Mouse (Mus musculus) hindbrain, embryonic 14.5 days (tissue): ENCODE results near the gene Ndufs1. TPM values are rescaled to one million over a fixed set of nuclear protein-coding genes. Genes with fewer than 3 reads are reported as not detected.
"Not testable (repeated sequence)": the region's sequence is repeated elsewhere in the genome, so short reads cannot be mapped to it uniquely, and the experiment has no call there.

Source experiments
- ATAC-seq: fragments of 200-750 bp; cut with Nextera tagmentation; 2 replicates; pipeline ENCODE4 v1.8.0; 2017; ENCODE audit warnings: moderate number of reproducible peaks, mild to moderate bottlenecking, moderate TSS enrichment, moderate library complexity; ENCODE audit not compliant: low FRiP score
- DNase-seq: peaks from one replicate; pipeline ENCODE4 v3.0.0-alpha.2; 2015; ENCODE audit warnings: low spot score
- H3K27ac ChIP-seq: fragments of 300-500 bp; sonication (generic); 2 replicates; pipeline ENCODE4 v1.5.1; 2014; ENCODE audit warnings: mild to moderate bottlenecking, moderate library complexity
- H3K27me3 ChIP-seq: fragments of 300-500 bp; sonication (generic); 2 replicates; pipeline ENCODE4 v1.6.1; 2014; ENCODE audit warnings: mild to moderate bottlenecking, low read length, mixed read lengths; ENCODE audit not compliant: control insufficient read depth, insufficient read depth
- H3K36me3 ChIP-seq: fragments of 300-500 bp; sonication (generic); replicated peaks from 2 replicates; pipeline ENCODE4 v1.6.1; 2014; ENCODE audit not compliant: control insufficient read depth, insufficient read depth
- H3K4me1 ChIP-seq: fragments of 300-500 bp; sonication (generic); replicated peaks from 2 replicates; pipeline ENCODE4 v1.6.1; 2014; ENCODE audit warnings: antibody characterized with exemption, low read length, mixed read lengths; ENCODE audit not compliant: control insufficient read depth, insufficient read depth
- H3K4me2 ChIP-seq: fragments of 300-500 bp; sonication (generic); replicated peaks from 2 replicates; pipeline ENCODE4 v1.6.1; 2014; ENCODE audit warnings: mild to moderate bottlenecking, moderate library complexity
- H3K4me3 ChIP-seq: fragments of 300-500 bp; sonication (generic); replicated peaks from 2 replicates; pipeline ENCODE4 v1.5.1; 2014; ENCODE audit warnings: mild to moderate bottlenecking, low read length
- H3K9ac ChIP-seq: fragments of 300-500 bp; sonication (generic); 2 replicates; pipeline ENCODE4 v1.6.1; 2014
- H3K9me3 ChIP-seq: fragments of 300-500 bp; sonication (generic); 2 replicates; pipeline ENCODE4 v1.6.1; 2016; ENCODE audit warnings: low read length; ENCODE audit not compliant: control insufficient read depth
- WGBS: fragments of 180-500 bp; shearing (Covaris S2); extraction: QIAGEN DNeasy Blood & Tissue Kit; methylation state at CpG from one replicate; pipeline ENCODE4 v1.1.7; 2014; 5-methylcytosine and 5-hydroxymethylcytosine counted together
- polyA plus RNA-seq: library from polyadenylated mRNA; unstranded; fragments of >200 nt; fragmentation: Nextera tagmentation; extraction: Ambion mirVana; gene quantifications from 2 replicates; pipeline ENCODE4 v1.2.1, GENCODE M21; 2014

Ndufs1 gene
- polyA plus RNA-seq, 1 experiment from 2014 or later: 153 TPM

DNA sequence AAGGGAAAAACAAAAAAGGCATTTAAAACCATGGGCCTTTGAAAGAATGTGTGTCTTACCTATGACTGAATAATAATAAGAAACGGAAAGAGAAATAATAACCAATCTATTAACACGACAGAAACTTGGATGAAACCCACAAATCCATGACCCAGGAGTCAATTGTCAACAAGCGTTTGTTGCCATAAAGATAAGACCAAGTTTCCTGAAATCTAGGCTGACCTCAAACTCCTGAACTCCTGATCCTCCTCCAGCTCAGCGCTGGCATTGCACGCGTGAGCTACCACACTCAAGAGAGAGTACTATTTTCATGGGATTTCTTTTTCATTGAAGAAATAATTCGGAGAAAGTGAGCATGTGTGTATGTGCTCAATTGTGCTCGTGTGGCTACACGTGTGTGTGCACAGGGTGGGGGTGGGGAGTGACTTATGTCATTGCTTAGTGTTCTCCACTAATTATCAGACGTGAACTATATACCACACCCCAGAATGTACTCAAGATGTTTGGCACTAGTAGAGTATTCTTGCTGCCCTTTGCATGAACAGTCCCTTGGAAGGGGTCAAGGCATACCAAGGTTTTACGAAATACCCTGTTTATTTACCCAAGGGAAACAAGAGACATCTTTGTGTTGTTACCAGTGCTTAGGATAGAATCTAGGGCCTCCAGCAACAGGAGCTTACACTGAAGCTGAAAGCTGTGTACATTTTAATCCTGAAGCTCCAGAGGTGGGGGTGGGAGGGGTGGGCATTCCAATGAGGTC is 15.9 kb upstream of the Ndufs1 start:
- ATAC-seq: no peak
- no peak overlapping the region for H3K27ac ChIP-seq
- 92% methylated on average over 11 of the region's 11 CpGs for WGBS
- H3K4me2 ChIP-seq: no peak overlapping the region
- no peaks in the 10 kb centered on the region for H3K36me3 ChIP-seq
- no peaks in the 10 kb centered on the region for H3K27me3 ChIP-seq
- no peak overlapping the region for H3K9ac ChIP-seq
- H3K4me3 ChIP-seq: no peak overlapping the region
- no peaks in the 10 kb centered on the region for H3K9me3 ChIP-seq
- no peaks in the 10 kb centered on the region for H3K4me1 ChIP-seq
- DNase-seq: no peak

DNA sequence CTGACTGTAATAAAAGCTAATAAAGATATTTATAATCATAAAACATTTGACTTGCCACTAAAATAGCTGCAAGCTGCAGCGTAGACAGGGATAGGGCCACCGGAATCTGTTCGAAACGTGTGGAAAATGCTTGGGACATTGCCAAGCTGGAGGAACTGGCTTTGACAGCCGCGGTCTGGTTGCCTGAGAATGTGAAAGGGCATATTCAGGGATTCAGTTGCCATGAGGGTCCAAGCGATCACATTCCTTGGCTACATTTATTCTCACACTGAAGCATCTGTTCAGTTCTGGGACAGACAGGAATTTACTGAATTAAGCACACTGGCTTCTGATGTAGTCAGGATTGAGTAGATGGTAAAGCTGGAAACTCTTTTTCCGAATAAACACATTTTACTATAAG is 14.2 kb upstream of the Ndufs1 start:
- Histone ChIP-seq H3K9ac (no peak overlapping the region), H3K4me2 (no peak overlapping the region), H3K36me3 (no peaks in the 10 kb centered on the region), H3K4me1 (no peaks in the 10 kb centered on the region), H3K27ac (no peak overlapping the region), H3K4me3 (no peak overlapping the region), H3K27me3 (no peaks in the 10 kb centered on the region), H3K9me3 (no peaks in the 10 kb centered on the region)
- 68% methylated on average over 8 of the region's 8 CpGs for WGBS
- ATAC-seq (no peak), DNase-seq (no peak)

DNA sequence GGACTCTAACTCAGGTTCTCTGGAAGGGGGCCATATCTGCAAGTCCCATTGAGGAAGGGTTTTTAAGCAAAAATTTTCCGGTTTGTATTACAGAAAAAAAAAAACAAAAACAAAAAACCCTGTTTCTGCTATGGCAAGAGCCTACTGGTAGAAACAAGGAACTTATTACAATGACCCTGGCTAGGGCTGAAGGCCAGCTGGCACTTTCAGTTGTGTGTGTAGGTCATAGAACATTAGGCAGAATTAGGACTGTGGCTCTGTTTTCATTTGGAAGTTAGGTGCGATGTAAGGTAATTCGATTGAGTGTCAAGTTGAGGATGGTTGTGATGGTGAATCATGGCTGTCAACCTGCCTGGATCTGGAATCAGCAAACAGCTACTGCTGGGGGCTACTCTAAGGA is 11.9 kb upstream of the Ndufs1 start:
- no peak for ATAC-seq
- WGBS: 95% methylated on average over 3 of the region's 3 CpGs
- Histone ChIP-seq H3K9me3 (no peaks in the 10 kb centered on the region), H3K9ac (no peak overlapping the region), H3K27me3 (no peaks in the 10 kb centered on the region), H3K27ac (no peak overlapping the region), H3K4me1 (no peaks in the 10 kb centered on the region), H3K4me2 (no peak overlapping the region), H3K36me3 (no peaks in the 10 kb centered on the region), H3K4me3 (no peak overlapping the region)
- DNase-seq: no peak

DNA sequence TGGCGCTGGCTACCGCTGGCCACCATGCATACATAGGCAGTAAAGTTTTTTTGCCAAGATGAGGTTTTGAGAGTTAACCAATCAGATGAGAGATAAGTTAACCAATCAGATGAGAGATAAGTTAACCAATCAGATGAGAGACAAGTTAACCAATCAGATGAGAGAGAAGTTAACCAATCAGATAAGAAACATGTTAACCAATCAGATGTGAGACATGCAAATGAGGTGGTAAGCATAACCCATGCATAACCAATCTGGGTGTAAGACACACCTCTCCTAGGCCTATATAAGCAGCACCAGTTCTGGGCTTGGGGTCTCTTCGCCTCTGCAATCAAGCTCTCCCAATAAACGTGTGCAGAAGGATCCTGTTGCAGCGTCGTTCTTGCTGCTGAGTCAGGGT is 8.8 kb upstream of the Ndufs1 start:
- DNase-seq, H3K36me3 ChIP-seq, H3K4me1 ChIP-seq, H3K27me3 ChIP-seq, ATAC-seq, H3K4me3 ChIP-seq, H3K9ac ChIP-seq, H3K4me2 ChIP-seq, H3K27ac ChIP-seq, H3K9me3 ChIP-seq: not testable (repeated sequence)
- 96% methylated on average over 6 of the region's 6 CpGs for WGBS

DNA sequence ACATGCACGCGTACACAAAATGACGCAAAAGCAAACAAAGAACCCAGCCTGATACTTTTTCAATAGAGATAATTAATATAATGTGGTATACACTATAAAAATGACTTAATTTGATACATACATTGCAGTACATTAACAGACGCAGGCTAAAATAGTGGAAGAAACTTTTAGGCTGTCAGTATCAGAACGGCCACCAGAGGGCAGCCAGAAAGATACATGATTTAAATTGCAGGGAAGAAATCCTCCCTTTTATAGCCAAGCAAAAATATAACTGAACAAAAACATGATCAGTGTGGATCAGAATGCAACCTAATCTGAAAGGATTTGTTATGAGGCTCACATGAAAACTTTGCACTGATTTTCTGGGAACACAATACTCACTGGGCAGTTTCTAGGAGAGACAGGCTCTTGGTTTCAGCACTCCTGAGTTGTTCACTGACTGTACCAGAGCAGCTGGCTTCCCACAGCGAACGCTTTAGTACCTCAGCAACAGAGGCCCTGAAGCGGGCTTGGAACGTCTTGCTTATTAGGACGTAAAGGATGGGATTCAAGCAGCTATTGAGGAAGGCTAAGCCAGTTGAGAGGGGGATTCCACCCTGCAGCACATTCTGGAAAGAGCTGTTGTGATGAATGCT is 6.1 kb upstream of the Ndufs1 start:
- WGBS: 60% methylated on average over 10 of the region's 10 CpGs
- H3K27me3 ChIP-seq: no peaks in the 10 kb centered on the region
- H3K27ac ChIP-seq: no peak overlapping the region
- H3K4me1 ChIP-seq: peaks cover 6% of the 10 kb centered on the region
- peak; percentile 84 for DNase-seq
- H3K36me3 ChIP-seq: peaks cover 29% of the 10 kb centered on the region
- H3K9ac ChIP-seq: no peak overlapping the region
- no peak for ATAC-seq
- H3K4me3 ChIP-seq: no peak overlapping the region
- no peak overlapping the region for H3K4me2 ChIP-seq
- H3K9me3 ChIP-seq: no peaks in the 10 kb centered on the region

DNA sequence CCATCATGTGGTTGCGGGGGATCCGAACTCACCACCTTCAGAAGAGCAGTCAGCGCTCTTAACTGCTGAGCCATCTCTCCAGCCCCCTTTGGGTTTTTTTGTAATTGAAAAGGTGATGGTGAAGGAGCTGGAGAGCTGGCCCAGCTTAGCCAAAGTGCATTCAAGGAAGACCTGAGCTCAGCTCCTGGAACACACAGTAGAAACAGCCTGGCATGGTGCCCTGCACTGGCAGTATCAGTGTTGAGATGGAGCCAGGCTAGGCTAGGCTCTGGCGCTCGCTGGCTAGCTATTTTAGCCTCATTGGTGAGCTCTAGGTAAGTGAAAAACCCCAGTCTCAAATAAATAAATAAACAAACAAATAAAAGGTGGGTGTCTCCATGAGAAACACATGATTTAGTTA is 5.6 kb upstream of the Ndufs1 start:
- H3K4me3 ChIP-seq: no peak overlapping the region
- 80% methylated on average over 5 of the region's 5 CpGs for WGBS
- H3K27me3 ChIP-seq: no peaks in the 10 kb centered on the region
- H3K4me1 ChIP-seq: peaks cover 10% of the 10 kb centered on the region
- no peak overlapping the region for H3K9ac ChIP-seq
- H3K4me2 ChIP-seq: no peak overlapping the region
- ATAC-seq (no peak), DNase-seq (no peak)
- H3K9me3 ChIP-seq: no peaks in the 10 kb centered on the region
- peaks cover 29% of the 10 kb centered on the region for H3K36me3 ChIP-seq
- H3K27ac ChIP-seq: no peak overlapping the region

DNA sequence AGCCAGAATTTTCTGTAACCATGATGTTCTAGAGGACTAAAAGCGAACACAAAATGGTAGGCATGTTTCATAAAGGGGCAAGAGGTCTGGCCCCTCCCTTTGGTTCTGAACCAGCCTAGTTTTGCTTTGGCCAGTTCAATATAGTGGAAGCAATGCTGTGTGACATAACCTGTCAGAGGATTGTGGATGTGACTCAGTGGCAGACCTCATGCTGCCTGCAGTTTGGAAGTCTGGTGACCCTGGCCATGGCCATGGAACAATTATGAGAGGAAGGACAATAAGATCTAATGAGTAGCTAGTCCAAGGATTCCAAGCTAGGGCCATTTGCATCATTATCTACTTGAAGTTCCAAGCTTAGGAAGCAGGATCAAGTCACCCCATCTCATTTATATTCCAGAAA is 4.8 kb upstream of the Ndufs1 start:
- Histone ChIP-seq H3K4me2 (no peak overlapping the region), H3K27me3 (no peaks in the 10 kb centered on the region), H3K36me3 (peaks cover 29% of the 10 kb centered on the region), H3K4me3 (no peak overlapping the region), H3K27ac (peak overlapping the region; percentile 52; the same call in 1 of the 2 replicates), H3K9me3 (no peaks in the 10 kb centered on the region), H3K9ac (no peak overlapping the region), H3K4me1 (peaks cover 10% of the 10 kb centered on the region)
- ATAC-seq (peak; percentile 1; the same call in 1 of the 2 replicates), DNase-seq (no peak)
- 100% methylated on average over 1 of the region's 1 CpGs for WGBS

DNA sequence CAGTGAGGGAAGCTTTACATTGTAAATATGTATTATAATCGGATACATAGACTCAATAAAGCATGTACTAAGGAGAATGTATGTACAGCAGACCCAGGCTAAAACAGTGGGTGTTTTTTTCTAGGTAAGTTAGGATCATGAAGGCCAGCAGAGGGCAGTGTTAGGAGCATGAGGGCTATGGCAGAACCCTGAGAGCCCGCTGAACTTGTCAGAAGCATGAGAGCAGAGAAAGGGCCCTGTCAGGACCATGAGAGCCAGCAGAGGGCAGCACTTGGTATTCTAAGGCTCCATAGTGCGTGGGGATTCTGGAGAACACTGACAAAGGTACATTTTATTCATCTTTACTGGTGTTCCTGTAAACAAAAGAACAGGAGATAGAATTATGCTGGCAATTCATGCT is 4.4 kb upstream of the Ndufs1 start:
- peak; percentile 88 for ATAC-seq
- H3K4me2 ChIP-seq: no peak overlapping the region
- H3K9ac ChIP-seq: no peak overlapping the region
- peak overlapping the region; percentile 52; the same call in 1 of the 2 replicates for H3K27ac ChIP-seq
- no peak overlapping the region for H3K4me3 ChIP-seq
- peak; percentile 98 for DNase-seq
- H3K36me3 ChIP-seq: peaks cover 29% of the 10 kb centered on the region
- no peaks in the 10 kb centered on the region for H3K27me3 ChIP-seq
- peaks cover 10% of the 10 kb centered on the region for H3K4me1 ChIP-seq
- H3K9me3 ChIP-seq: no peaks in the 10 kb centered on the region
- WGBS: 3% methylated on average over 3 of the region's 3 CpGs

DNA sequence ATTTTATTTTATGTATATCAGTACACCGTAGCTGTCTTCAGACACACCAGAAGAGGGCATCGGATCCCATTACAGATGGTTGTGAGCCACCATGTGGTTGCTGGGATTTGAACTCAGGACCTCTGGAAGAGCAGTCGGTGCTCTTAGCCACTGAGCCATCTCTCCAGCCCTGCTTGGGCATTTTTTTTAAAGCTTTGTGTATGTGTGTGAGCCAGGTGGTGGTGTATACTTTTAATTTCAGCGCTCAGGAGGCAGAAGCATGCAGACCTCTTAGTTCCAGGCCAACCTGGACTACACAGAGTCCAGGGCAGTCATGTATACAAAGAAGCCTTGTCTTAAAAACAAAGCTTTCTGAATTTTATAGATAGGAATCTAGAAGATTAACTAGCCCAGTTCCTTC is 3.9 kb upstream of the Ndufs1 start:
- H3K27ac ChIP-seq, H3K4me3 ChIP-seq, H3K9me3 ChIP-seq, H3K9ac ChIP-seq, DNase-seq, H3K4me2 ChIP-seq, H3K27me3 ChIP-seq, ATAC-seq: not testable (repeated sequence)
- 66% methylated on average over 4 of the region's 4 CpGs for WGBS
- Histone ChIP-seq H3K4me1 (peaks cover 13% of the 10 kb centered on the region), H3K36me3 (peaks cover 29% of the 10 kb centered on the region)
